Mouse (Mus musculus): ENCODE data around the gene Abcc5. TPM values are rescaled to one million over a fixed set of nuclear protein-coding genes. Genes with fewer than 3 reads are reported as not detected.

The Abcc5 gene
- total RNA-seq, 1 experiment from 2014 or later: 26.6 TPM

Other genes starting within 250 kb of the Abcc5 start
- gene Map6d1, start 185.0 kb downstream of the Abcc5 start, total RNA-seq (2017): not detected in 2 replicates
- gene Parl, start 124.0 kb downstream of the Abcc5 start, total RNA-seq (2017): 139 and 205 TPM in 2 replicates
- gene Cyp2ab1, start 101.0 kb downstream of the Abcc5 start, total RNA-seq (2017): 1.1 TPM in 2 replicates
- gene Eif2b5, start 72.4 kb upstream of the Abcc5 start, total RNA-seq (2017): 90.6 and 98.5 TPM in 2 replicates
- 4.6 and 6.9 TPM in 2 replicates for gene Dvl3, start 90.6 kb upstream of the Abcc5 start, total RNA-seq (2017)
- 158 and 165 TPM in 2 replicates for gene Ap2m1, start 109.1 kb upstream of the Abcc5 start, total RNA-seq (2017)
- 47.9 and 57.6 TPM in 2 replicates for gene Abcf3, start 122.2 kb upstream of the Abcc5 start, total RNA-seq (2017)
- gene Vwa5b2, start 163.1 kb upstream of the Abcc5 start, total RNA-seq (2017): not detected in 2 replicates
- gene Eef1akmt4, start 185.2 kb upstream of the Abcc5 start, total RNA-seq (2017): 6.1 and 12.1 TPM in 2 replicates
- not detected in 2 replicates for gene Gm49333, start 185.2 kb upstream of the Abcc5 start, total RNA-seq (2017)
- 17.0 and 22.6 TPM in 2 replicates for gene Alg3, start 185.3 kb upstream of the Abcc5 start, total RNA-seq (2017)
- gene Camk2n2, start 194.9 kb upstream of the Abcc5 start, total RNA-seq (2017): not detected in 2 replicates
- gene Ece2, start 203.4 kb upstream of the Abcc5 start, total RNA-seq (2017): 0.29 TPM in 1 of 2 replicates, not detected in the other
- gene Psmd2, start 225.3 kb upstream of the Abcc5 start, total RNA-seq (2017): 190 and 205 TPM in 2 replicates
- 305 and 334 TPM in 2 replicates for gene Eif4g1, start 241.9 kb upstream of the Abcc5 start, total RNA-seq (2017)

Measured in common myeloid progenitor, adult 5-6 weeks (primary cell).